Comparison of ENCODE assay signal across 9 mouse cellular contexts in genomic region chr1:149832952-149833351, GRCm38 (mm10).
DNase-seq lines count a peak whose midpoint lies in the region; ATAC-seq and TF ChIP-seq lines count a peak whose summit lies in the region.
"Had no signal": no experiment of that assay in that cellular context is flagged by ENCODE, and none has a peak within 500 bp of the region (broad histone marks: within the 10 kb centered on the region; RNA-seq: fewer than 3 reads in every experiment).

No protein-coding gene starts in this region.

- no peaks in the 10 kb centered on the region for H3K27me3 ChIP-seq in kidney, embryonic 15.5 days
- H3K27me3 ChIP-seq in midbrain, embryonic 15.5 days (replicated peaks) = no peaks in the 10 kb centered on the region
- H3K27me3 ChIP-seq: limb, embryonic 15.5 days had no signal

- 17% methylated on average over 2 of the region's 2 CpGs for WGBS in kidney, embryonic 15.5 days
- WGBS in midbrain, embryonic 15.5 days = 28% methylated on average over 2 of the region's 2 CpGs

- TF ChIP-seq POLR2A in embryonic fibroblast, embryonic 13.5 days (IDR thresholded peaks at IDR 0.05; ENCODE audit: low read depth, low read length) = no peak

- H3K27ac ChIP-seq in embryonic fibroblast, embryonic 13.5 days (ENCODE audit: insufficient read depth, low read length) = peak overlapping the region; percentile 86
- H3K27ac ChIP-seq in kidney, embryonic 15.5 days = no peak overlapping the region
- no peak overlapping the region for H3K27ac ChIP-seq in midbrain, embryonic 15.5 days
- H3K27ac ChIP-seq: limb, embryonic 15.5 days had no signal

- no peak overlapping the region for H3K9ac ChIP-seq in kidney, embryonic 15.5 days
- no peak overlapping the region for H3K9ac ChIP-seq in midbrain, embryonic 15.5 days
- H3K9ac ChIP-seq: limb, embryonic 15.5 days had no signal

- H3K4me3 ChIP-seq in embryonic fibroblast, embryonic 13.5 days (ENCODE audit: insufficient read depth, low read length) = no peak overlapping the region
- H3K4me3 ChIP-seq in kidney, embryonic 15.5 days (replicated peaks) = no peak overlapping the region
- H3K4me3 ChIP-seq in midbrain, embryonic 15.5 days = no peak overlapping the region
- H3K4me3 ChIP-seq: limb, embryonic 15.5 days had no signal

- H3K4me2 ChIP-seq in kidney, embryonic 15.5 days = no peak overlapping the region
- no peak overlapping the region for H3K4me2 ChIP-seq in midbrain, embryonic 15.5 days
- H3K4me2 ChIP-seq: limb, embryonic 15.5 days had no signal

- H3K9me3 ChIP-seq in kidney, embryonic 15.5 days (replicated peaks) = no peaks in the 10 kb centered on the region
- no peaks in the 10 kb centered on the region for H3K9me3 ChIP-seq in midbrain, embryonic 15.5 days
- H3K9me3 ChIP-seq: limb, embryonic 15.5 days had no signal

- no peak for TF ChIP-seq CTCF in embryonic fibroblast, embryonic 13.5 days (IDR thresholded peaks at IDR 0.05; ENCODE audit: borderline replicate concordance, insufficient read depth, low read length)

- peaks cover 5% of the 10 kb centered on the region for H3K4me1 ChIP-seq in embryonic fibroblast, embryonic 13.5 days (ENCODE audit: control insufficient read depth, insufficient read depth, low read length)
- no peaks in the 10 kb centered on the region for H3K4me1 ChIP-seq in kidney, embryonic 15.5 days
- no peaks in the 10 kb centered on the region for H3K4me1 ChIP-seq in midbrain, embryonic 15.5 days
- H3K4me1 ChIP-seq: limb, embryonic 15.5 days had no signal

- peak; percentile 3 for DNase-seq in kidney, adult 18-20 months
- no peak for DNase-seq in kidney, adult 11 months
- DNase-seq in Muller cell, postnatal 12 days (ENCODE audit: inconsistent ontology term) = peak; percentile 42
- DNase-seq in thymus, postnatal 4 days = no peak
- DNase-seq in spleen, adult 12 weeks (ENCODE audit: low spot score) = no peak

- H3K36me3 ChIP-seq in kidney, embryonic 15.5 days = no peaks in the 10 kb centered on the region
- no peaks in the 10 kb centered on the region for H3K36me3 ChIP-seq in midbrain, embryonic 15.5 days (replicated peaks)
- H3K36me3 ChIP-seq: limb, embryonic 15.5 days had no signal

- ATAC-seq in kidney, embryonic 15.5 days (replicated peaks; ENCODE audit: low FRiP score) = peak; percentile 69; the same call in 1 of the 2 replicates
- peak; percentile 92 for ATAC-seq in midbrain, embryonic 15.5 days (replicated peaks)

Comparison
In these comparisons a context has a peak if more than half of its experiments do, and no peak if none do; other contexts are left out.
1. DNase-seq: peak in kidney, adult 18-20 months (single experiment) and Muller cell, postnatal 12 days (single experiment); none in kidney, adult 11 months (single experiment), thymus, postnatal 4 days (single experiment) and spleen, adult 12 weeks (single experiment).